Mouse (Mus musculus) embryonic facial prominence, embryonic 15.5 days (tissue): ENCODE results near the gene Fstl4. TPM values are rescaled to one million over a fixed set of nuclear protein-coding genes. Genes with fewer than 3 reads are reported as not detected.

Source experiments
- ATAC-seq: fragments of 200-750 bp; cut with Nextera tagmentation; 2 replicates; pipeline ENCODE4 v1.8.0; 2017; ENCODE audit warnings: low read depth, moderate TSS enrichment; ENCODE audit not compliant: insufficient number of reproducible peaks, low FRiP score, low TSS enrichment
- H3K27ac ChIP-seq: fragments of 300-500 bp; sonication (generic); replicated peaks from 2 replicates; pipeline ENCODE4 v1.5.1; 2015; ENCODE audit warnings: mild to moderate bottlenecking, inconsistent platforms
- H3K27me3 ChIP-seq: fragments of 300-500 bp; sonication (generic); 2 replicates; pipeline ENCODE4 v1.6.1; 2015; ENCODE audit warnings: inconsistent platforms
- H3K36me3 ChIP-seq: fragments of 300-500 bp; sonication (generic); 2 replicates; pipeline ENCODE4 v1.6.1; 2015; ENCODE audit warnings: mild to moderate bottlenecking, inconsistent platforms
- H3K4me1 ChIP-seq: fragments of 300-500 bp; sonication (generic); 2 replicates; pipeline ENCODE4 v1.6.1; 2015; ENCODE audit warnings: inconsistent platforms
- H3K4me2 ChIP-seq: fragments of 300-500 bp; sonication (generic); replicated peaks from 2 replicates; pipeline ENCODE4 v1.6.1; 2015; ENCODE audit warnings: mild to moderate bottlenecking, inconsistent platforms
- H3K4me3 ChIP-seq: fragments of 300-500 bp; sonication (generic); replicated peaks from 2 replicates; pipeline ENCODE4 v1.5.1; 2015; ENCODE audit warnings: mild to moderate bottlenecking, inconsistent platforms
- H3K9ac ChIP-seq: fragments of 300-500 bp; sonication (generic); 2 replicates; pipeline ENCODE4 v1.6.1; 2015; ENCODE audit warnings: inconsistent platforms
- H3K9me3 ChIP-seq: fragments of 300-500 bp; sonication (generic); replicated peaks from 2 replicates; pipeline ENCODE4 v1.6.1; 2016; ENCODE audit warnings: inconsistent platforms
- WGBS: fragments of 180-500 bp; shearing (Covaris S2); methylation state at CpG from one replicate; pipeline ENCODE4 v1.1.7; 2015; 5-methylcytosine and 5-hydroxymethylcytosine counted together
- polyA plus RNA-seq: library from polyadenylated mRNA; unstranded; fragments of >200 nt; fragmentation: Nextera tagmentation; extraction: Ambion mirVana; gene quantifications from 2 replicates; pipeline ENCODE4 v1.2.1, GENCODE M21; 2015

Fstl4 gene
- polyA plus RNA-seq, 1 experiment from 2014 or later = 3.1 TPM

- no peak for ATAC-seq
- Histone ChIP-seq H3K9me3 (no peaks in the 10 kb centered on the region), H3K27ac (no peak overlapping the region), H3K9ac (no peak overlapping the region), H3K4me2 (no peak overlapping the region), H3K36me3 (no peaks in the 10 kb centered on the region), H3K4me1 (no peaks in the 10 kb centered on the region), H3K4me3 (no peak overlapping the region), H3K27me3 (no peaks in the 10 kb centered on the region)
- WGBS = 62% methylated on average over 9 of the region's 9 CpGs
These were observed 19.6 kb upstream of the Fstl4 start for GRCm38 (mm10) chr11:52744593-52745450.

GRCm38 (mm10) chr11:52747206-52747605 lies 17.2 kb upstream of the Fstl4 start:
- no peaks in the 10 kb centered on the region for H3K9me3 ChIP-seq
- H3K4me2 ChIP-seq = no peak overlapping the region
- no peak for ATAC-seq
- no peak overlapping the region for H3K9ac ChIP-seq
- 78% methylated on average over 7 of the region's 7 CpGs for WGBS
- no peaks in the 10 kb centered on the region for H3K4me1 ChIP-seq
- no peak overlapping the region for H3K4me3 ChIP-seq
- H3K27ac ChIP-seq = no peak overlapping the region
- H3K36me3 ChIP-seq = no peaks in the 10 kb centered on the region
- no peaks in the 10 kb centered on the region for H3K27me3 ChIP-seq

GRCm38 (mm10) chr11:52747766-52748456 lies 16.5 kb upstream of the Fstl4 start:
- no peak for ATAC-seq
- WGBS = 23% methylated on average over 6 of the region's 6 CpGs
- no peaks in the 10 kb centered on the region for H3K4me1 ChIP-seq

GRCm38 (mm10) chr11:52749988-52750387 lies 14.4 kb upstream of the Fstl4 start:
- Histone ChIP-seq H3K4me2 (no peak overlapping the region), H3K27ac (no peak overlapping the region), H3K27me3 (no peaks in the 10 kb centered on the region), H3K4me3 (no peak overlapping the region), H3K9ac (no peak overlapping the region), H3K36me3 (no peaks in the 10 kb centered on the region), H3K9me3 (no peaks in the 10 kb centered on the region), H3K4me1 (no peaks in the 10 kb centered on the region)
- ATAC-seq = no peak
- WGBS = 73% methylated on average over 6 of the region's 6 CpGs

More at GRCm38 (mm10) chr11:52747766-52748456, 16.5 kb upstream of the Fstl4 start:
- Histone ChIP-seq H3K4me3 (no peak overlapping the region), H3K27ac (no peak overlapping the region), H3K9me3 (no peaks in the 10 kb centered on the region), H3K9ac (no peak overlapping the region), H3K27me3 (no peaks in the 10 kb centered on the region), H3K4me2 (no peak overlapping the region), H3K36me3 (no peaks in the 10 kb centered on the region)

GRCm38 (mm10) chr11:52752524-52752923 lies 11.9 kb upstream of the Fstl4 start:
- H3K4me1 ChIP-seq = no peaks in the 10 kb centered on the region
- H3K4me2 ChIP-seq = no peak overlapping the region
- no peak overlapping the region for H3K27ac ChIP-seq
- no peaks in the 10 kb centered on the region for H3K9me3 ChIP-seq
- WGBS = 87% methylated on average over 12 of the region's 12 CpGs
- H3K27me3 ChIP-seq = no peaks in the 10 kb centered on the region
- H3K36me3 ChIP-seq = no peaks in the 10 kb centered on the region
- no peak overlapping the region for H3K9ac ChIP-seq
- no peak for ATAC-seq
- no peak overlapping the region for H3K4me3 ChIP-seq

- WGBS = 42% methylated on average over 4 of the region's 4 CpGs
- Histone ChIP-seq H3K4me2 (no peak overlapping the region), H3K36me3 (no peaks in the 10 kb centered on the region), H3K27me3 (no peaks in the 10 kb centered on the region), H3K9ac (no peak overlapping the region), H3K4me3 (no peak overlapping the region), H3K9me3 (no peaks in the 10 kb centered on the region), H3K27ac (no peak overlapping the region), H3K4me1 (no peaks in the 10 kb centered on the region)
- ATAC-seq = no peak
These were observed 11.2 kb upstream of the Fstl4 start for GRCm38 (mm10) chr11:52753261-52753660.

GRCm38 (mm10) chr11:52761800-52762199 lies 2.6 kb upstream of the Fstl4 start:
- no peak overlapping the region for H3K9ac ChIP-seq
- no peak overlapping the region for H3K27ac ChIP-seq
- H3K27me3 ChIP-seq = peaks cover 44% of the 10 kb centered on the region
- no peaks in the 10 kb centered on the region for H3K36me3 ChIP-seq
- H3K4me1 ChIP-seq = peaks cover 17% of the 10 kb centered on the region
- no peaks in the 10 kb centered on the region for H3K9me3 ChIP-seq
- no peak overlapping the region for H3K4me3 ChIP-seq
- no peak for ATAC-seq
- 38% methylated on average over 1 of the region's 1 CpGs for WGBS
- no peak overlapping the region for H3K4me2 ChIP-seq

- WGBS = 1% methylated on average over 53 of the region's 53 CpGs
- H3K9me3 ChIP-seq = no peaks in the 10 kb centered on the region
- H3K27me3 ChIP-seq = peaks cover 54% of the 10 kb centered on the region
- H3K27ac ChIP-seq = no peak overlapping the region
- peak overlapping the region; percentile 22; the same call in 1 of the 2 replicates for H3K9ac ChIP-seq
- H3K36me3 ChIP-seq = no peaks in the 10 kb centered on the region
- peaks cover 17% of the 10 kb centered on the region for H3K4me1 ChIP-seq
- ATAC-seq = no peak
- H3K4me3 ChIP-seq = peak overlapping the region; percentile 50
- H3K4me2 ChIP-seq = peak overlapping the region; percentile 94
These were observed 652 bp downstream of the Fstl4 start for GRCm38 (mm10) chr11:52764894-52765677.

- H3K36me3 ChIP-seq = no peaks in the 10 kb centered on the region
- no peak overlapping the region for H3K9ac ChIP-seq
- H3K9me3 ChIP-seq = no peaks in the 10 kb centered on the region
- peak overlapping the region; percentile 94 for H3K4me2 ChIP-seq
- ATAC-seq = no peak
- WGBS = 4% methylated on average over 21 of the region's 21 CpGs
- peaks cover 57% of the 10 kb centered on the region for H3K27me3 ChIP-seq
- H3K4me1 ChIP-seq = peaks cover 17% of the 10 kb centered on the region
- H3K27ac ChIP-seq = no peak overlapping the region
- peak overlapping the region; percentile 50 for H3K4me3 ChIP-seq
These were observed 1.3 kb downstream of the Fstl4 start for GRCm38 (mm10) chr11:52765678-52766254.

GRCm38 (mm10) chr11:52767921-52768320 lies 3.5 kb downstream of the Fstl4 start:
- peaks cover 52% of the 10 kb centered on the region for H3K27me3 ChIP-seq
- H3K4me3 ChIP-seq = no peak overlapping the region
- H3K27ac ChIP-seq = no peak overlapping the region
- H3K4me1 ChIP-seq = peaks cover 17% of the 10 kb centered on the region
- H3K9ac ChIP-seq = no peak overlapping the region
- ATAC-seq = no peak
- WGBS = 46% methylated on average over 3 of the region's 3 CpGs
- H3K9me3 ChIP-seq = no peaks in the 10 kb centered on the region
- no peak overlapping the region for H3K4me2 ChIP-seq
- H3K36me3 ChIP-seq = no peaks in the 10 kb centered on the region

GRCm38 (mm10) chr11:52773073-52773472 lies 8.6 kb downstream of the Fstl4 start:
- no peaks in the 10 kb centered on the region for H3K36me3 ChIP-seq
- no peaks in the 10 kb centered on the region for H3K4me1 ChIP-seq
- WGBS = 82% methylated on average over 3 of the region's 3 CpGs
- no peak for ATAC-seq
- H3K9ac ChIP-seq = no peak overlapping the region
- no peak overlapping the region for H3K4me3 ChIP-seq
- H3K27me3 ChIP-seq = peaks cover 2% of the 10 kb centered on the region; the same call in 1 of the 2 replicates
- no peak overlapping the region for H3K27ac ChIP-seq
- H3K9me3 ChIP-seq = no peaks in the 10 kb centered on the region
- no peak overlapping the region for H3K4me2 ChIP-seq
